Mouse (Mus musculus): ENCODE results near the gene Rab13.
A peak's percentile ranks its signal among the peaks of the same experiment; 100 is the strongest.
"Not testable (repeated sequence)": the region's sequence is repeated elsewhere in the genome, so short reads cannot be mapped to it uniquely, and the experiment has no call there.

The Rab13 gene

GRCm38 (mm10) chr3:90224331-90224730 lies 10.8 kb downstream of the Rab13 start:
- DNase-seq (ENCODE audit: low read depth), result no peak

DNA sequence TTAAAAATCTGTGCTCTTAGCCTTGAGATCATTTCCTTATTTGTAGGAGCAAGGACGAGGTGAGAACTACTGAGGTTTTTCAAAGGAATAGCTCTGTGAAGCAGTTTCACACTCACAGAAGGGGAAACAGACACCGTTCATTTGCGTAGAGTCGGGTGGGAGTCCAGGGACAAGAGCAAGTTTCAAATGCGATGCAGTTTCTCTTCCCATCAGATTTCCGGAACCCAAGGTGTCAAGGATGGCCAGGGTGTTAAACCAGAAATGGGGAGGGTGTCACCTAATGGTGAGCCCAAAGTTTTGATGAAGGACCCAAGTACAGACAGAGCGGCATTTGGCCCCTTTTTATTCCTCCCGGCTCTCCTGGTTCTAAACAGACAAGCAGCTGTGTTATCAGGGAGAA lies 17.6 kb downstream of the Rab13 start:
- DNase-seq (ENCODE audit: low read depth), result no peak

DNA sequence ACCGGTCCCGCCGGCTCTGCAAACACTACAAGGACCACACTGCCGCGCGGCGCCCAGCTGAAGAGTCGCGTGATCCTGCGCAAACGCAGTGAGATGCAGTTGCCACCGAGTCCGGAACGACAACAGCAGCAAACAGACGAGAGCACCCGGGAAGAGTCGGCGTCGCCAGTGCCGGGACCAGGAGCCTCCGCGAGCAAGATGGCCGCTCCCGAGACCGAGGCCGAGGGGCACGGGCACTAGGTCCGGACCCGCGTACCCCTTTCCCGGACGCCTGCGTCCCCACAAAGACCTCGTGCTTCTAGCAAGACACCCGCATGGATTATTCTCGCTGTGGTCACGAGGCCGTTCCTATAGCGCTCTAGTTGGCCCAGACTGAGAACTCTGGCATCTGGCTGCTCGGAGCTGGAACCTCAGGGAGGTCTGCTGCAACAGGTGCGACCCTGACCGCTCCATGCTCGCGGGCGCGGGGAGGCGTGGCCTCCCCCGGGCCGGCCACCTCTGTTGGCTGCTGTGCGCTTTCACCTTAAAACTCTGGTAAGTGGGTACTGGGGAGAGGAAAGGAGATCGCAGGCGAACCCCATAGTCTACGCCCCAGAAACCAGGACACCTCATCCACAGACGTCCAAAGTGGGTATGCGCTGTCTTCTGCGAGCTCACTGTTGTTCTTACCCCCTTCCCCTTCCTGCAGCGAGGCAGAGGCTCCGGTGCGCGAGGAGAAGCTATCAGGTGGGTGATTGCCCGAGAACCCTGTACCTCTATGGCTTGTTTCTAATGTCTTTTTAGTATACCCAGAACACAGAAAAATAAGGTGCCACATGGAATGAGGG lies 18.2 kb downstream of the Rab13 start, which contains the start of gene Jtb:
Gene Jtb (plus strand): TSS at position 91 of the 827 bp plus-strand sequence.
- DNase-seq (ENCODE audit: low read depth), result peak; percentile 93

DNA sequence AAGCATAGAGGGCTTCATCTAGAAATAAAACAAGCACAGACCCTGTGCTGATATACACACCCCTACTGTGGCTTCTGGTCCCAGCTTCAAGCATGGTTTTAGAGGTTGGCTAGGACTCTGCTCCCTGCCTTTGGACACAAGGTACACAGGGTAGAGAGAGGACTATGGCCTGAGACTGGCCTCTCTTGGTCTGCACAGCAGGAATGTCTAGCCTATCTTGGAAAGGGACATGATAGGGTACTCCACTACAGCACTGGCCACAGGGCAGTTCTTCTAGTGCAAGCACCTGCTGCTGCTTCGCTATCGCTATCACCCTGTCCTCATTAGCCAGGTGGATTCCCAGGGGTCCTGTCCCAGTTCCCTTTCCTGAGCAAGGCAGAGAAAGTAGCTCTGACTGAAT lies 27.8 kb downstream of the Rab13 start:
- DNase-seq (ENCODE audit: low read depth), result no peak

DNA sequence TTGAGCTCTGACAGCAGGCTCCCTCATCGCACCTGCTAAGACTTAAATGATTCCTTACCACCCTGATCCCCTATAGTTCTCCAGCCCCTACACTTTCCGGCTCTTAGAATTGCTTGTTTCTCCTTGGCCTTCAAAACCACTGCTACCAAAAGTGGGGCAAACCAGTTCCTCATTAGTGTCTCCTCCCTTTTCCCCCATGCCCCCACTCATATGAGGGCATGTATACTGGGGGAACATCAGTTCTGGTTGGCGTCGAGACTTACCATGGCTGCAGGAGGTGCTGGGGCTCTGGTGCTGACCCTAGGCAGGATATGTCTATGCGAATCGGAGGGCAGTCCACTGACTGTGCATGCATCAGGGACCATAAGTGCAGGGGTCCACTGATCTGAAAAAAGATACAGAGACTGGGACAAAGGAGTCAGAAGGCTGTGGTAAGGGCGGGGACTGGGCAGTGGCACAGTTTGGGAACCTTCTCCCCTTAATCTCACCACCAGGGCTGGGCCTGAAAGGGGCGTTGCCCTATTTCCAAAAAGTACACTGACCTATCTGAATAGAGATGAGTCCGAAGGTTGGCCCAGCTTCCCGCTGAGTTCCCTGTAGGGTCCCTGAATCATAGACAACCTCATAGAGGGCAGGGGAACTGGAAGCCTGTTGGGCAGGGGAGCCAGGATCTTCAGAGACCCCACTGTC lies 28.3 kb downstream of the Rab13 start:
- DNase-seq (ENCODE audit: low read depth), result no peak

DNA sequence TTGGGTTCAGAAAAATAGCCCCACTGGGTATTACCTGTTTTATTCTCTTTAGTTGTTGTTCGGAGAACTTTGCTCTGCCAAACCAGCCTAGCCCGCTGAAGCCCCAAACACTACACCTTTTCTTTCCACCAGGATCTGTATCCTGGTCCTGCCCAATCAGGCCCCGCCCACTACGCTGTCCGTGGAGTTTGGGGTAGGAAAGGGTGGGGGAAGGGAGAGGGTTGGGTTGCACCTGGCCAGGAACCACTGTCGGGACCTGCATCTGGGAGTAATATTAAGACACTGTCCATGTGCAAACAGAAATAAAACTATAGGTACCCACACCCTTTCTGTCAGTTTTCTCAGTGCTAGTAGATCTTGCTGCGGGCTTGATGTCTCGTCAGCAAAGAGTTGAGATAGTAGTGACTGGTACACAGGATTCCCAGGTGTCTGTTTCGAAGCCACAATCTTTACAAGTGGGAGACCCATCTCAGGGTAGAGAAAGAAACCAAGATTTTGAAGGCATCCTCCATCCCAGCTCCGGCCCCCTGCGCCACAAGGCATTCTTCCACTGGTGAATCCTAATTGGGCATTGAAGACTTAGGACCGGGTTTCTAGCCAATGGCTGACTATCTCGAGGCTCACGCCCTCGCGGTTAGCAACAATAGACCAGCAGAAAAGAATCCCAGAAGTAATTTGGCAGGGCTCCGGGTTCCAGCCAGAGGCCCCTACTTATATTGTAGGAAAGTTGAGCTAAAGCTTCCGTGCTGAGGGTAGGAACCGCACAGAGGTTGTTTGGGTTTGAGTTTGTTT lies 29.7 kb downstream of the Rab13 start, which contains the start of gene Creb3l4:
Gene Creb3l4 (minus strand): TSS at position 529 of the 792 bp plus-strand sequence.
- no peak for DNase-seq (ENCODE audit: low read depth)

- DNase-seq (ENCODE audit: low read depth), result no peak
Measured at GRCm38 (mm10) chr3:90245406-90245805, 31.9 kb downstream of the Rab13 start.

DNA sequence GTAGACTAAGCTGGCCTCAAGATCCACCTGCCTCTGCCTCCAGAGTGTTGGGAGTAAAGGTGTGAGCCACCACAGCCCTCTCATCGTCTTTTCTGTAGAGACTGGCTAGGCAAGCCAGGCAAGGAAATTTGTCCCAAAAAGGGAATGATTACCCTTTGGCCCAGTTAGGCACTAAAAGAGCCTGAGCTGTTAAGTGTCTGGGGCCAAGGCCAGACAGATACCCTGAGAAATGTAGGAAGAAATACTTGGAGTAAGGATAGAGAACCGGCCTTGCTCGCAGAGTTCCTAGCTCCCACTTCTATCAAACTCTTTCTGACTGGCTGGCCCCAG lies 34.1 kb downstream of the Rab13 start:
- DNase-seq (ENCODE audit: low read depth), result no peak

GRCm38 (mm10) chr3:90247960-90248745 lies 34.7 kb downstream of the Rab13 start, which contains the start of gene Slc39a1:
Slc39a1 (plus strand) TSS chr3:90248172.
- peak; percentile 93 for DNase-seq (ENCODE audit: low read depth)

- peak; percentile 55 for DNase-seq (ENCODE audit: low read depth)
Measured at GRCm38 (mm10) chr3:90248746-90249100, 35.2 kb downstream of the Rab13 start.

- no peak for DNase-seq (ENCODE audit: low read depth)
Measured at GRCm38 (mm10) chr3:90250791-90251190, 37.3 kb downstream of the Rab13 start.

- DNase-seq (ENCODE audit: low read depth), result not testable (repeated sequence)
Measured at GRCm38 (mm10) chr3:90251731-90252226, 38.3 kb downstream of the Rab13 start.

DNA sequence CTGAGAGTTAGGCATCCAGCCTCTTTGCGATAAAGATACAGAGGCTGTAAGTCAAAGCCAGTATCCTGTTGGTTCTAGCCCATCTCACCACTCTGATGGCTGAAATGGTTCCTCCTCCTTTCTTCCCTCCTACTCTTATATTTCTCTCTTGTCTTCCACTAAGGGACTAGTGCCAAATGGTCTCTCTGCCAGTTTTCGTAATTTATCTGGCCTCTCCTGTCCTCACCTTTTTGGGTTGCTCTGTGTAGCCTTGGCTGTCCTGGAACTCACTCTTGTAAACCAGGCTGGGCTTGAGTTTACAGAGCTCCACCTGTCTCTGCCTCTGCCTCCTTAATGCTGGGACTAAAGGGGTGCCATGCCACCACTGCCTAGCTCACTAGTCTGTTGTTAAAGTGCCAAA lies 39.2 kb downstream of the Rab13 start:
- not testable (repeated sequence) for DNase-seq (ENCODE audit: low read depth)

GRCm38 (mm10) chr3:90253174-90253573 lies 39.7 kb downstream of the Rab13 start:
- not testable (repeated sequence) for DNase-seq (ENCODE audit: low read depth)

DNA sequence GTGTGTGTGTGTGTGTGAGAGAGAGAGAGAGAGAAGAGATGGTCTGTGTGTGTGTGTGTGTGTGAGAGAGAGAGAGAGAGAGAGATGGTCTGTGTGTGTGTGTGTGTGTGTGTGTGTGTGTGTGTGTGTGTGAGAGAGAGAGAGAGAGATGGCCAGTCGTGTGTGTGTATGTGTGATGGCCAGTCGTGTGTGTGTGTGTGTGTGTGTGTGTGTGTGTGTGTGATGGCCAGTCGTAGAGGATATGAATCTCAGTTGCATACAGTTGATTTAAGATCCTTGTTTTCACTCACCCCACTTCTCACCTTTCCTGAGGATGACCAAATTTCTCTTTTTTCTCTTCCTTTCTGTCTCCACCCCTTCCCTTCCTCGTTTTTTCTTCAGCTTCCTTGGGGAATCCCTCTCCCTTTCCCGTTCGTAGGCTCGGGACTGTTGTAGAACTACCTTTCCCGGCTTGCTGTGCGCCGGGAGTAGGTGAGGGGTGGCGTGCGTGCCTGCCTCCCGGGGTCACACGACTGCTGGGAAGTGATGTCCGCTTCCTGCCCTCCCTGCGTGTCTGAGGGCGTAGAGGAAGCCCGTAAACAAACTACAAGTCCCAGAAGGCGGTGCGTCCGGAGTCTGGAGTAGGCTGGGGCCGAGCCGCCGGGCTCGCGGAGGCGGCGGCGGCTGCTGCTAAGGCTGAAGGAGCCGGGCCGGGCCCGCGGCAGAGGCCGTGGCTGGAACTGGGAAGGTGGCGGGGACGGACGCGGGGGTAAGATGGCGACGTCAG lies 40.3 kb downstream of the Rab13 start, which contains the start of gene Crtc2:
Gene Crtc2 (plus strand): TSS at position 511 of the 766 bp plus-strand sequence.
- peak; percentile 96 for DNase-seq (ENCODE audit: low read depth)

GRCm38 (mm10) chr3:90254419-90255193 lies 41.1 kb downstream of the Rab13 start:
- peak; percentile 56 for DNase-seq (ENCODE audit: low read depth)

DNA sequence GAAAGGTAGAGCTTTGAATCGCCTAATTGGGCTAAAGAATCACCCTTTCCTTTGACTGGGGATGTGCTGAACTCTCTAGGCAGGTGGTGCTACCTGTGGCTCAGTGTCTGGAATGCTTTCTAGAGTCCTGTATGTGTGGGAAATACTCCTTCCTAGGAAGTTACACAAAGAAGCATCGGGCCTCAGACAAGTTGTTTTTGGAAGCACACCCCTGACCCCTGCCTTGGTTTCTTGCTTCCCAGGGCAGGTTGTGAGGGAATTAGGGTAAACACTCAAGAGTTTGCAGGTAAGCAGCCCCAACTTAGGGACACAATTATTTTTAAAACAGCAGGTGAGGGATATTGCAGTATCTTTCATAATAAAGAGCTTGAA lies 41.7 kb downstream of the Rab13 start:
- DNase-seq (ENCODE audit: low read depth), result no peak

DNA sequence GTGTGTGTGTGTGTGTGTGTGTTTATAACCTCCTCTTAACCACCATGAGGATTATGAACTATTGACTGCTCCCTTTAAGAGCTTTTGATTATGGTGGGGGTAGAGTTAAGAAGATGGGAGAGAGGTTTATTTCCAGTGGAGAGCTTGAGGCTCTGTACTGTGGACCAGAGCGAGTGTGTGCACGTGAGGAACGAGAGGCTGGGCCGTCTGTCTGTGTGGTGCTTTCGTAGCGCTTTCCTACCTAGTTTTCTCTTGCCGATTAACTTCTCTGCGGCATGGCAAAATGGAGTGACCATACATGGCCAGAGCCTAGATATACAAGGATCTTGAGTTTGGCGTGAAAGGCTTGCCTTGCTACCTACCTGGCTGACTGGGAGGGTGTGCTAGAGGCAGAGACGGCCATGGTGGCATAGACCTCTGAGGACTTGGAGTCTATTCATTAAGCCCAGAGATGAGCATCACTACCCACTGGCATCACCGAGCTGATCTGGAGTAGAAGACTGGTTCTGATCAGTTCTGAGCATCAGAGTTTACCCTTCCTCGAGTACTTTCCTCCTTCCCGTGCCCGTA lies 42.4 kb downstream of the Rab13 start:
- DNase-seq (ENCODE audit: low read depth), result no peak

GRCm38 (mm10) chr3:90256731-90257530 lies 43.4 kb downstream of the Rab13 start:
- DNase-seq (ENCODE audit: low read depth), result no peak
